Mouse (Mus musculus) adrenal gland, postnatal 4 days (tissue): ENCODE results near the gene Umad1. TPM values are rescaled to one million over a fixed set of nuclear protein-coding genes. Genes with fewer than 3 reads are reported as not detected.
"Not testable (repeated sequence)": the region's sequence is repeated elsewhere in the genome, so short reads cannot be mapped to it uniquely, and the experiment has no call there.

Source experiments
- DNase-seq, 2 experiments: peaks; one replicate each; pipeline ENCODE4 v3.0.0; 2021 to 2022; ENCODE audit warnings: low spot score in 2 of 2, mixed read lengths in 2 of 2
- total RNA-seq, 2 experiments: library from RNA; stranded (reverse); gene quantifications; 2 replicates each; pipeline ENCODE4 v1.2.3; 2021

Umad1 gene
- total RNA-seq, 2 experiments from 2014 or later, result 13.1 to 16.5 TPM

GRCm38 (mm10) chr6:8307878-8308775, 49.0 kb downstream of the Umad1 start:
- DNase-seq, result no peak

- DNase-seq, result no peak
These were observed 53.5 kb downstream of the Umad1 start for GRCm38 (mm10) chr6:8312554-8312953.

- DNase-seq, result no peak
These were observed 57.1 kb downstream of the Umad1 start for GRCm38 (mm10) chr6:8316201-8316600.

GRCm38 (mm10) chr6:8319591-8319990, 60.5 kb downstream of the Umad1 start:
- no peak for DNase-seq

- DNase-seq, result not testable (repeated sequence)
These were observed 72.4 kb downstream of the Umad1 start for GRCm38 (mm10) chr6:8331496-8331895.

- DNase-seq, result no peak
These were observed 74.3 kb downstream of the Umad1 start for GRCm38 (mm10) chr6:8333380-8333779.

GRCm38 (mm10) chr6:8336487-8337390, 77.7 kb downstream of the Umad1 start:
- DNase-seq, result no peak

GRCm38 (mm10) chr6:8339453-8339852, 80.4 kb downstream of the Umad1 start:
- no peak for DNase-seq

GRCm38 (mm10) chr6:8343271-8343670, 84.2 kb downstream of the Umad1 start:
- DNase-seq, result no peak

GRCm38 (mm10) chr6:8345219-8345856, 86.2 kb downstream of the Umad1 start:
- no peak for DNase-seq

- DNase-seq, result no peak
These were observed 88.1 kb downstream of the Umad1 start for GRCm38 (mm10) chr6:8347154-8347553.

GRCm38 (mm10) chr6:8348344-8348743, 89.3 kb downstream of the Umad1 start:
- no peak for DNase-seq

GRCm38 (mm10) chr6:8349060-8349670, 90.1 kb downstream of the Umad1 start:
- no peak for DNase-seq

- DNase-seq, result no peak
These were observed 92.4 kb downstream of the Umad1 start for GRCm38 (mm10) chr6:8351507-8351906.

- DNase-seq, result no peak
These were observed 93.6 kb downstream of the Umad1 start for GRCm38 (mm10) chr6:8352533-8353168.

- no peak for DNase-seq
These were observed 94.4 kb downstream of the Umad1 start for GRCm38 (mm10) chr6:8353461-8353860.

- no peak for DNase-seq
These were observed 95.8 kb downstream of the Umad1 start for GRCm38 (mm10) chr6:8354846-8355245.

GRCm38 (mm10) chr6:8358232-8358631, 99.1 kb downstream of the Umad1 start:
- DNase-seq, result no peak

- no peak for DNase-seq
These were observed 99.7 kb downstream of the Umad1 start for GRCm38 (mm10) chr6:8358782-8359181.

GRCm38 (mm10) chr6:8360805-8361204, 101.7 kb downstream of the Umad1 start:
- no peak for DNase-seq
